Mouse (Mus musculus): ENCODE results near the gene C2cd4b.

DNA sequence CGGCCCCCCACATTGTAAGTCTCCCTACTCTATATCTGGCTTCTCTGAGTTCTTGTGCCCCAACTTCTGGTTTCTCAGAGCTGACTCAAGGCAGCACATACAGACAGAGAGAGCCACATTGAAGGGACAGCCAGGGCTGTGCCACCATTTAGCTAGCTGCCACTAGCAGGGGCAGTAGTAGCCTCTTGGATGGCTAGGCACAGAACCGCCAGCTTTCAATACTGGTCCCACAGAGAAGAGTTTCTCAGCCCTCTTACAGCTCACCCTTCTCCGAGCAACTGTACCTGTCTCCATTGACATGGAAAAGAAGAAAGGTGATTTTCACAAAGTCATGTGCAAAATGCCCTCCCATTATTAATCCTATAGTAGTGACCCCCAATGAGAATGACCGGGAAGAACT is 35.4 kb downstream of the C2cd4b start:
- TF ChIP-seq CTCF (IDR thresholded peaks at IDR 0.05; ENCODE audit: low read depth, low read length) (no peak), POLR2A (IDR thresholded peaks at IDR 0.05; ENCODE audit: borderline replicate concordance, low read depth, low read length) (no peak)

All from bone marrow macrophage, adult 2 months (primary cell).